Mouse (Mus musculus) liver (tissue): ENCODE measurements around the gene Pak1.
"Not testable (repeated sequence)": the region's sequence is repeated elsewhere in the genome, so short reads cannot be mapped to it uniquely, and the experiment has no call there.

Experiments
- DNase-seq: peaks from one replicate; pipeline ENCODE4 v3.0.0-alpha.2; 2020; ENCODE audit warnings: mixed read lengths

Gene Pak1

GRCm38 (mm10) chr7:97780222-97780621 is 8.1 kb upstream of the Pak1 start:
- DNase-seq, result no peak

DNA sequence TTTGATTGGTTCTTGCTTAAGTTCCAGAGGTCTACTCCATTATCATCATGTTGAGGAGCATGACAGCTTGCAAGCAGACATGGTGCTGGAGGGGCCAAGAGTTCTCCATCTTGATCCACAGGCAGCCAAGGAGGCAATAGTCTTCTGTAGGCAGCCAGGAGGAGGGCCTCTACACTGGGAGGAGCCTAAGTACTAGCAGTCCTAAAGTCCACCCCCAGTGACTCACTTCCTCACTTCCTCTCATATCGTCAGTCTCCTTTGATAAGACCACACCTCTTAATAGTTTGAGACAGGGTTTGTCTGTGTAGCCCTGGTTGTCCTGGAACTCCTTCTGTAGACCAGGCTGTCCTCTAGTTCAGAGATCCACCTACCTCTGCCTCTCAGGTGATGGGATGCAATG is 7.5 kb upstream of the Pak1 start:
- DNase-seq, result no peak

GRCm38 (mm10) chr7:97781496-97781895 is 6.8 kb upstream of the Pak1 start:
- DNase-seq, result no peak

DNA sequence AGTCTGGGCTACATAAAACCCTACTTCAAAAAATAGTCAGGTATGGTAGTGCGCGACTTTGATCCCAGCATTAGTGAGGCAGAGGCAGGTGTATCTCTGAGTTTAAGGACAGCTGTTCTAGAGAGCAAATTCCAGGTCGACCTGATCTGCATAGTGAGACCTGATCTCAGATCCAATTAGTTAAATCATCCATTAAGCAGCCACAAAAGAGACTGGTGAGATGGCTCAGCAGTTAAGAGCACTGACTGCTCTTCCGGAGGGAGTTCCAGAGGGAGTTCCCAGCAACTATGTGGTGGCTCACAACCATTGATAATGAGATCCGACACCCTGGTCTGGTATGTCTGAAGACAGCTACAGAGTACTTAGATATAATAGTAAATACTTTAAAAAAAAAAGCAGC is 4.8 kb upstream of the Pak1 start:
- no peak for DNase-seq

- DNase-seq, result peak; percentile 44
Measured at GRCm38 (mm10) chr7:97788669-97789483, 535 bp downstream of the Pak1 start.

GRCm38 (mm10) chr7:97790272-97790671 is 1.9 kb downstream of the Pak1 start:
- no peak for DNase-seq

GRCm38 (mm10) chr7:97792324-97792723 is 4.0 kb downstream of the Pak1 start:
- no peak for DNase-seq

DNA sequence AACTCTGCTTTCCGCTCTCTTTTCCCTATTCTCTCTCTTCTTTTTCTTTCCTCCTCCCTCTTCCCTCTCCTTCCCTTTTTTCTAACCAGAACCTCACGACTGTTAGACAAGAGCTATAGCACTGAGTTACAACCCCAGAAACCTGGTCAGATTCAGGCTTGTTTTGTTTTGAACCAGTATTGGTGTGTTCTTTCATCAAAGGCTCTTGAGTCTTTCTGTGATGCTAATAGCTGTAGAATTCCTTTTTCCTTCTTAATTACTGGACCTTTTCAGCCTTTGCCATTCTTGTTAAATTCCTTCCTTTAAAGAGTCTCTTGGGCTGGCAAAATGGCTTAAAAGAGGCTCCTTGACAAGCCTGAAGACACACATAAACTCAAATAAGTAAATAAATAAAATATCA is 14.8 kb downstream of the Pak1 start:
- no peak for DNase-seq

DNA sequence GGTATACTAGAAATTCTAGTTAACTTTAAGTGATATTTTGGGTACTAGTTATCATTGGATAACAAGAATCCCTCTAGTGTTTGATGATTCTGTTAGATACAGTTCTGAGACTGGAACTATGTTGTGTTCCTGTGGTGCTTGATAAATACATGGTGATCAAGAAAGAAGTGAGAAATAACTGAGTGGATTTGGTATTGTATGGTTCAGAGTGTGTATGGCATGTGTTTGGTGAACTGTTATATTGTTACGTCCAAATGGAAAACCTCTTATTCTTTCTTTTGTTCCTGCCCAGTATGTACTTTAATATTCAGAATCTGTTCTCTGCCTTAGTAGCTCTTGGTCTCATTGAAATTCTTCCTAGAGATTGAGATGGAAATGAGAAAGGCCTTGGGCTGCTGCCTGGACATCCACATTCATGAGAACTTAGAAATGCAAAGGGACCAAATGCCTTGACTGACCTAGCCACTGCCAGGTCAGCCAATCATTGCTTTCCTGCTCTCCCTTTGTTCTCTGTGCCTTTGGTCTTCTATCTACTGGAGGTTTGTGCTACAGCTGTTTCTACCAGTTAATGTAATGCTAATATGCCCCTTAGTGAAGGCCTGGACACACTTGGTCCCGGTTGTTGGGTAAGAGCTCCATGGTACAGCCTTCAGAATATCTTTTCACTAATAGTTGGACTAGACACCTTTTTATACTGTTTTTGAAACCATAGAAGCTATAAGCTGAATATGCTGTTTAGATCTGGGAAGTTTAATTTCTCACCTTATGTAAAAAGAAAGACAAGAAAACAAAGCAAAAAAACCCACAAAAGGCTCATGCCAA is 16.1 kb downstream of the Pak1 start:
- DNase-seq, result no peak

GRCm38 (mm10) chr7:97805067-97805365 is 16.7 kb downstream of the Pak1 start:
- DNase-seq, result no peak

GRCm38 (mm10) chr7:97809307-97809706 is 21.0 kb downstream of the Pak1 start:
- no peak for DNase-seq

GRCm38 (mm10) chr7:97821875-97822274 is 33.5 kb downstream of the Pak1 start:
- DNase-seq, result no peak

DNA sequence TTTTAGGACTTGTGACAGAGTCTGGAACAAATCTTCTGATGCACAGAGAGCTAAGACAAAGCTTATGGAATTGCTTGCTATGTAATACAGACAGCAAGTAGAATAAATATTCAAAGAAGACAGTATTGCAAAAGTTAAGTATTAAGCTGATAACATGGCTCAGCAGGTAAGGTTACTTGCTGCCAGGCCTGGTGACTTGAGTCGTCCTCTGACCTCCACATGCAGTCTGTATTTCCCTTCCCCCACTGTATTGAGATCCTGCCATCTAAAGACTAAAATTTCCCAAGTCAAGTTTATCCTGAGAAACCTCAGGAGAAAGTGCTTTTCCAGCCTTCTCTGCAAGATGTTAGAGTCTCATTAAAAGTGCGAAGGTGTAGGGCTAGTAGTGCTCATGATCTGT is 40.8 kb downstream of the Pak1 start:
- DNase-seq, result no peak

DNA sequence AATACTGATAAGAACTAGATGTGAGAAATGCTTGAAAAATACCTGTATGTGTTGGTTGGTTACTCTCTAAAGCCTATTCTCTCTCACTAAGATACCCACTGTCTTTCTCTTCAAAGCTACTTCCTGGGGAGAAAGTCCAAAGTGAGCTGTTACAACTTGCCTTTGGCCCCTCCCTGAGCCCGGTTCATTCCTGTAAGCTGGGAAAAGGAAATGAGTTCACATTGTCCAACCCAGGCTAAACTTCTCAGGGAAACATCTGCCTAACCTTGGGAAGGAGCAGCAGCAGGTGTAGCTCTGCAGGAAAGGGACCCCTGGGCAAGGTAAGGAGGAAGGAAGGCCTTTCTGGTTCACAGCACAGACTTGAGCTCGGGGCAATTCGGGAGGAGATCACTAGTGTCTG is 42.4 kb downstream of the Pak1 start:
- DNase-seq, result no peak

DNA sequence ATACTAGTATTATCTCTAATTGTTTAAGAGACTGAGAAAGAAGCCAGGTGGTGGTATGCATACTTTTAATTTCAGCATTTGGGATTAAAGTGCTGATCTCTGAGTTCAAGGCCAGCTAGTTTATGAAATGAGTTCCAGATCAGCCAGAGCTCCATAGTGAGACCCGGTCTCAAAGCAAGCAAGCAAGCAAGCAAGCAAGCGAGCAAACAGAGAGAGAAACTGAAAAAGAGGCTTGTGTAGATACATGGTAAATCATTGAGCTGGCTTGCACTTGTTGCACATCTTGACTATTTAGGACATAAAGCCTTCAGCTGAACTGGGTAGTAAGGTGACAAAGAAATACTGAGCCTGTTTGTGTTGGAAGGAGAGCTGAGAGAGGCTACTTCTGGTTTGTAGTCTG is 44.6 kb downstream of the Pak1 start:
- DNase-seq, result no peak

GRCm38 (mm10) chr7:97838574-97838973 is 50.2 kb downstream of the Pak1 start:
- no peak for DNase-seq

GRCm38 (mm10) chr7:97841311-97841710 is 53.0 kb downstream of the Pak1 start:
- DNase-seq, result no peak

GRCm38 (mm10) chr7:97842332-97842731 is 54.0 kb downstream of the Pak1 start:
- no peak for DNase-seq

DNA sequence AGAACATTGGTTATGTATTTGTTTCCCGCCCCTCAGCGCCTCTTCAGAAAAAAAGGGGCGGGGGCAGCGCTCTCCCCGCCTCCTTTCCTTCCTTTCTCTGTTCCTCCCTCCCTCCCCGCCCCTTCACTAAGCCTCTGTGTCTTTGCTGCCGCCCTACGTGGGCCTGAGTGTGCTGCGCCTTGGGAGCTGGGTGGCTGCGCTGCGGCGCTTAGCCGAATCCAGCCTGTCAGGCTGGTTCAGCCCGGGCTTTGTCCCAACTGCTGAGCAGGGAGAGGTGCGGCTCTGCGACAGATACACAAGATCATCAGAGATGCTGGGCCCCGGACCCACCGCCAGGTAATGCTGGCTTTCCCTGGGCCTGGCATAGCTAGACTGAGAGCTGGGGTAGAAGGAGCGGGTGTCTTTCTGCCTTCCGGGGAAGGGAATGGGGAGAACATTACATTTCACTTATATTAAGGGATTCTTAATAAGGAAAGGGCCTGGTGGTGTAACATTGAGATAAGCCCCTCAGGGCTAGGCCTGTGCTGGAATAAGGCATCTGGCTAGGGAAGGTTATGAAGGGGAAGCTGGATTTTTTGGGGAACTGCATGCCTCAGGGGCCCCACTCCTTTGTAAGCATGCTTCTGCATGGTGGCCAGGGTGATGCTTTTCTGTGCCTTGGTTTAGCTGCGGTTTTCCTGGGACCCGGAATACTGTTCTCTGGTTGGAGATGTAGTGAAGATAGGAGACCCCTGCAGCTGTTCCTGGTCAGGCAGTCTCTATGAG is 54.6 kb downstream of the Pak1 start:
- peak; percentile 81 for DNase-seq

DNA sequence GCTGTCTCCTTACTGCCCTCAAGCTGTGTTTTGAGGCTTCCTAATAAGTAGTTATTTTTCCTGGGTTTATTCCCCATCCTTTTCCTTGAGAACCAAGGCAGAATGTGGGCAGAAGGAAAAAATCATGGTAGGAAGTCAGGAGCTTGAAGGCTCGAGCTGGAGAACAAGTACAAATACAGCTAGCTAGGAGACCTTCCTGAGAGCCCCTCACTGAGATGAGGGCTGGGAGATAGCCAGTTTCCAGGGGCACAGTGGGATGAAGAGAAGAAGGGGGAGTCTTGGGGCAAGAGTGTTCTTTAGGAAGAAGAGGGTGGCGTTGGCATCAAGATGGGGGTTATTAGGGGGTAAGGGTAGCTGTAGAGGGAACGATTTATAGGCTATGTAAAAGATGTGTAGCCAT is 56.1 kb downstream of the Pak1 start:
- no peak for DNase-seq

DNA sequence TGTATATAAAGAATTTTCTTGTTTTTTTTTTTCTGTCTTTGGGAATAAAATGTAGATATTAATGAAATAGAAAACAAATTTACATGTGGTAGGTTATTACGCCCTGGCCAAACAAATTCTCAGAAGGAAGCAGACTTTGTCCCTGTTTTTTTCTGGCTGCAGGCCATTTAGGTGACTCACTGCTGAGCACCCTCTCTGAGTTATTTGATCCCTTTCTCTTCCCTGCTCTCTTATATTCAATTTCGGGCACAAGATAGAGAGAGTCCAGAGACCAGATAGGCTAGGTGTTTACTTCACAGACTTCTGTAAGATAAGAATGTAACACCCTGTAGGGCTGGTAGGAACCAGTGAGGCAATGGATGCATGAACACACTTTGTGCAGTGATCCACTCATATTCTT is 57.2 kb downstream of the Pak1 start:
- no peak for DNase-seq

DNA sequence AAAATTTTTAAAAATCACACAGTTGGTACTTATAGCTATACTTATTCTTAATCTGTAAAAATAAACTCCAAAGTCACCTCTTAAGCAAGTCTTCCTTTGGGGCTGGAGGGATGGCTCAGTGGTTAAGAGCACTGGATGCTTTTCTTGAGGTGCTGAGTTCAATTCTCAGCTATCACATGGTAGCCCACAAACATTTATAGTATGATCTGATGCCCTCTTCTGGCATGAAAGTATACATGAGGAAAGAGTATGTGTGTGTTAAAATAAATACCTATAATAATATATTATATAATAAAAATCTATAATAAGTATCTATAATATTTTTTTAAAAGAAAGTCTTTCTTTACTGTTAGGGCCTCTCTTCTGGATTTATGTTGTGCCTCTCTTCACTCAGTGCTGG is 58.2 kb downstream of the Pak1 start:
- no peak for DNase-seq

DNA sequence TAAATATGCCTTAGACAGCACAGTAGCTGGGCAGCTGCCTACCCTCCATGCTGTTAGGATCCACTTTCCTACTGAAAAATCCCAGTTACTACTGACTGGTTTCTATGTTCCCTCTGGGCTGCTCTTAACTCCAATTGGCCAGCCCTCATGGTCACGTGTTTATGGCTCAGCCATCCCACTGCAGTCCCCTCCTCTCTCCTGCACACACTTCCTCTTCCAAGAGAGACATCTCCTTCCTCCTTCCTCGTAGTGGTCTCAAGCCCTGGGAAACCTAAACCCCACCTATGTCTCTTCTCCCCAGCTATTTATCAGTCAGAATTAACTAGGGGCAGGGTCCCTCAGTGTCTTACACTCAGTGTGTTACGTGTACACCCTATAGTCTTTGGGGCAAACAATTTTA is 61.2 kb downstream of the Pak1 start:
- DNase-seq, result not testable (repeated sequence)

GRCm38 (mm10) chr7:97850331-97850730 is 62.0 kb downstream of the Pak1 start:
- no peak for DNase-seq
